Mouse (Mus musculus) lung, postnatal 0 days (tissue): ENCODE measurements around the gene Rps17.

Experiments
- CTCF ChIP-seq: IDR thresholded peaks from 2 replicates; pipeline ENCODE4 v1.5.1; 2016; ENCODE audit warnings: antibody characterized with exemption, mild to moderate bottlenecking
- EP300 ChIP-seq: IDR thresholded peaks from 2 replicates; pipeline ENCODE4 v1.6.1; 2016; ENCODE audit warnings: antibody characterized with exemption, mild to moderate bottlenecking, control low read depth

- no peak for TF ChIP-seq CTCF
- TF ChIP-seq EP300: no peak
Observed at GRCm38 (mm10) chr7:81343316-81343715, 1.7 kb downstream of the Rps17 start.
